Mouse (Mus musculus): ENCODE data around the gene Egfem1.

DNA sequence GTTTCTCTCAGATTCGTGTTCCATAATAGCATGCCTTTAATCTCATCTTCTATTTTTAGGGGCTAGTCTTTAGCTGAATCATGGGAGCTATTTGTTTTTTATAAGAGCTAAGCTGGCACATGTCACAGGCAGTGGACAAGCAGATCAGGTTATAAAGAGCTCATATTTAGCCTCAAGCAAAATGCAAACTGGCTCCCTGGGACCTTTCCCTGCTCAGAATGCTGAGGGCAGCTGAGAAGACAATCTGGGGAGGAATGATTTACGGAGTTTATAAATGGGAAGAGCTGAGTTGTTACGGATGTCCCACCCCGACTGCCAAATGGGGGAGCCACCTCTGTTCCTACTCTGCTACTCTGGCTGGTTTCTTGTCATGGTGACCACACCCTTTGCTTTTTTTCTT lies 153.7 kb downstream of the Egfem1 start:
- TF ChIP-seq CTCF (conservative IDR thresholded peaks at IDR 0.05 in 1 of 2, IDR thresholded peaks at IDR 0.05 in 1 of 2; ENCODE audit: low read depth in 2 of 2, low read length in 2 of 2) (no peak), CHD1 (IDR thresholded peaks at IDR 0.05; ENCODE audit: low read depth, low read length) (no peak)
